Mouse (Mus musculus): ENCODE measurements around the gene Arhgap42. TPM values are rescaled to one million over a fixed set of nuclear protein-coding genes. Genes with fewer than 3 reads are reported as not detected.

Arhgap42 gene
- polyA plus RNA-seq, 1 experiment from 2014 or later = 43.0 TPM

GRCm38 (mm10) chr9:9144301-9145121 is 94.4 kb downstream of the Arhgap42 start:
- DNase-seq (ENCODE audit: low spot score) (no peak), ATAC-seq (ENCODE audit: insufficient number of reproducible peaks, low FRiP score, low TSS enrichment, low read depth) (no peak)
- Histone ChIP-seq H3K36me3 (ENCODE audit: control insufficient read depth, insufficient read depth, low read length) (no peaks in the 10 kb centered on the region), H3K4me2 (ENCODE audit: low read depth, severe bottlenecking) (no peak overlapping the region), H3K27me3 (ENCODE audit: control insufficient read depth, insufficient read depth, low read length) (no peaks in the 10 kb centered on the region), H3K4me3 (ENCODE audit: low read depth, low read length) (no peak overlapping the region), H3K9me3 (ENCODE audit: control insufficient read depth, low read length) (no peaks in the 10 kb centered on the region), H3K4me1 (ENCODE audit: control insufficient read depth, insufficient read depth, low read length) (peaks cover 22% of the 10 kb centered on the region; the same call in 1 of the 2 replicates), H3K9ac (ENCODE audit: low read length) (no peak overlapping the region), H3K27ac (replicated peaks; ENCODE audit: low read depth, low read length) (no peak overlapping the region)
- 90% methylated on average over 7 of the region's 7 CpGs for WGBS

- H3K27ac ChIP-seq (replicated peaks; ENCODE audit: low read depth, low read length) = no peak overlapping the region
- H3K9me3 ChIP-seq (ENCODE audit: control insufficient read depth, low read length) = no peaks in the 10 kb centered on the region
- peaks cover 22% of the 10 kb centered on the region; the same call in 1 of the 2 replicates for H3K4me1 ChIP-seq (ENCODE audit: control insufficient read depth, insufficient read depth, low read length)
- H3K4me2 ChIP-seq (ENCODE audit: low read depth, severe bottlenecking) = no peak overlapping the region
- no peak overlapping the region for H3K9ac ChIP-seq (ENCODE audit: low read length)
- ATAC-seq (ENCODE audit: insufficient number of reproducible peaks, low FRiP score, low TSS enrichment, low read depth) (no peak), DNase-seq (ENCODE audit: low spot score) (no peak)
- 32% methylated on average over 5 of the region's 5 CpGs for WGBS
- no peaks in the 10 kb centered on the region for H3K27me3 ChIP-seq (ENCODE audit: control insufficient read depth, insufficient read depth, low read length)
- no peak overlapping the region for H3K4me3 ChIP-seq (ENCODE audit: low read depth, low read length)
- no peaks in the 10 kb centered on the region for H3K36me3 ChIP-seq (ENCODE audit: control insufficient read depth, insufficient read depth, low read length)
Measured at GRCm38 (mm10) chr9:9143102-9143501, 95.8 kb downstream of the Arhgap42 start.

DNA sequence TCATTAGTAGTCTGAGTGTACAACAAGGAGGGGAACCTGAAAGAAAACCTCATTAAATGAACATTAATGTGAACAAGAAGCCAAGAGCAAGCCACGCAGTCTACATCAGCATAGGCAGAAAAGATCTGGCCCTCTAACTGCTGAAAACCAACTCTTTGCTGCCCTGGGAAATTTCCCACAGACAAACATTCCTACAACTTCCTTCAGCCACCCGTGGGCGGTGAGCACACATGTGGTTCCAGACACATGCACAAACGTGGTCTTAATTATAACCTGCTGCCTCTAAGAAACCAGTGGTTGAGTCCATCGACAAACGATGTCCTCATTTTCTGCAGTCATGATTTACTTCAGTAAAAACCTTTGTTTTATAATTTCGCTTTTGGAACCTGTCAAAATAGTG is 96.3 kb downstream of the Arhgap42 start:
- H3K4me2 ChIP-seq (ENCODE audit: low read depth, severe bottlenecking) = no peak overlapping the region
- H3K9me3 ChIP-seq (ENCODE audit: control insufficient read depth, low read length) = no peaks in the 10 kb centered on the region
- H3K4me1 ChIP-seq (ENCODE audit: control insufficient read depth, insufficient read depth, low read length) = peaks cover 22% of the 10 kb centered on the region; the same call in 1 of the 2 replicates
- no peaks in the 10 kb centered on the region for H3K36me3 ChIP-seq (ENCODE audit: control insufficient read depth, insufficient read depth, low read length)
- no peaks in the 10 kb centered on the region for H3K27me3 ChIP-seq (ENCODE audit: control insufficient read depth, insufficient read depth, low read length)
- no peak overlapping the region for H3K9ac ChIP-seq (ENCODE audit: low read length)
- WGBS = 20% methylated on average over 7 of the region's 7 CpGs
- DNase-seq (ENCODE audit: low spot score) = peak; percentile 50
- no peak for ATAC-seq (ENCODE audit: insufficient number of reproducible peaks, low FRiP score, low TSS enrichment, low read depth)
- peak overlapping the region; percentile 61 for H3K27ac ChIP-seq (replicated peaks; ENCODE audit: low read depth, low read length)
- no peak overlapping the region for H3K4me3 ChIP-seq (ENCODE audit: low read depth, low read length)

GRCm38 (mm10) chr9:9142144-9142543 is 96.8 kb downstream of the Arhgap42 start:
- Histone ChIP-seq H3K4me3 (ENCODE audit: low read depth, low read length) (no peak overlapping the region), H3K4me2 (ENCODE audit: low read depth, severe bottlenecking) (no peak overlapping the region), H3K9ac (ENCODE audit: low read length) (no peak overlapping the region), H3K27ac (replicated peaks; ENCODE audit: low read depth, low read length) (peak overlapping the region; percentile 61; the same call in 1 of the 2 replicates), H3K4me1 (ENCODE audit: control insufficient read depth, insufficient read depth, low read length) (peaks cover 22% of the 10 kb centered on the region; the same call in 1 of the 2 replicates), H3K27me3 (ENCODE audit: control insufficient read depth, insufficient read depth, low read length) (no peaks in the 10 kb centered on the region), H3K36me3 (ENCODE audit: control insufficient read depth, insufficient read depth, low read length) (no peaks in the 10 kb centered on the region), H3K9me3 (ENCODE audit: control insufficient read depth, low read length) (no peaks in the 10 kb centered on the region)
- DNase-seq (ENCODE audit: low spot score) (no peak), ATAC-seq (ENCODE audit: insufficient number of reproducible peaks, low FRiP score, low TSS enrichment, low read depth) (no peak)
- 22% methylated on average over 1 of the region's 1 CpGs for WGBS

DNA sequence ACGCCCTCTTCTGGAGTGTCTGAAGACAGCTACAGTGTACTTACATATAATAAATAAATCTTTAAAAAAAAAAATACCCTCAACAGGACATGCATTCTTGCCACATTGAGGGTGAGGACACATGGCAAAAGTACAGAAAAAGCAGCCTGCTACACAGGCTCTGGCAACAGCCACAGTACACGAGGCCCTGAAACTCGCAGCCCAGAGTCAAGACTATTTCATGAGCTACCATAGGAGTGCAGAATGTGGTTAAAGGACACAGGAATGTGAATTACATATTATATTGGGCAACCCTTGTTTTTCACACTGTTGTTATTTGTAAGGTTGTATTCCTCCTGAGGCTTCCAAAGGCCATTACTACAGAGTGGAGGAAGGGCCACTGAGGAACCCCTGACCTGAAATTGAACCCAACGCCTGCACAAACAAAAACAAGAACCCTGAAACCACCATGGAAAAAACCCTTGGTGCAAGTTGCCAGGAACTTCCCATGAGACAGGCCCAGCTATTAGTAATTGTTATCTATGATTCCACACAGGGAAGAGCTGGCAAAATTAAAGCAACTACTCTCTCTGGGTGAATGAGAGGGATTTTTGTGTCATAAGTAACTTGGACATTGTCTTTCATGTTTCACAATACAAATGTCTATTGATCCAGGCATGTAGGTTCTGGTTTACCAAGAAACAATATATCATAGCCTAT is 109.8 kb downstream of the Arhgap42 start:
- no peaks in the 10 kb centered on the region for H3K36me3 ChIP-seq (ENCODE audit: control insufficient read depth, insufficient read depth, low read length)
- no peak overlapping the region for H3K4me2 ChIP-seq (ENCODE audit: low read depth, severe bottlenecking)
- peaks cover 11% of the 10 kb centered on the region for H3K4me1 ChIP-seq (ENCODE audit: control insufficient read depth, insufficient read depth, low read length)
- no peak overlapping the region for H3K4me3 ChIP-seq (ENCODE audit: low read depth, low read length)
- H3K27me3 ChIP-seq (ENCODE audit: control insufficient read depth, insufficient read depth, low read length) = no peaks in the 10 kb centered on the region
- H3K9me3 ChIP-seq (ENCODE audit: control insufficient read depth, low read length) = no peaks in the 10 kb centered on the region
- no peak overlapping the region for H3K27ac ChIP-seq (replicated peaks; ENCODE audit: low read depth, low read length)
- H3K9ac ChIP-seq (ENCODE audit: low read length) = no peak overlapping the region
- ATAC-seq (ENCODE audit: insufficient number of reproducible peaks, low FRiP score, low TSS enrichment, low read depth) = no peak
- WGBS = 82% methylated on average over 4 of the region's 4 CpGs
- no peak for DNase-seq (ENCODE audit: low spot score)

DNA sequence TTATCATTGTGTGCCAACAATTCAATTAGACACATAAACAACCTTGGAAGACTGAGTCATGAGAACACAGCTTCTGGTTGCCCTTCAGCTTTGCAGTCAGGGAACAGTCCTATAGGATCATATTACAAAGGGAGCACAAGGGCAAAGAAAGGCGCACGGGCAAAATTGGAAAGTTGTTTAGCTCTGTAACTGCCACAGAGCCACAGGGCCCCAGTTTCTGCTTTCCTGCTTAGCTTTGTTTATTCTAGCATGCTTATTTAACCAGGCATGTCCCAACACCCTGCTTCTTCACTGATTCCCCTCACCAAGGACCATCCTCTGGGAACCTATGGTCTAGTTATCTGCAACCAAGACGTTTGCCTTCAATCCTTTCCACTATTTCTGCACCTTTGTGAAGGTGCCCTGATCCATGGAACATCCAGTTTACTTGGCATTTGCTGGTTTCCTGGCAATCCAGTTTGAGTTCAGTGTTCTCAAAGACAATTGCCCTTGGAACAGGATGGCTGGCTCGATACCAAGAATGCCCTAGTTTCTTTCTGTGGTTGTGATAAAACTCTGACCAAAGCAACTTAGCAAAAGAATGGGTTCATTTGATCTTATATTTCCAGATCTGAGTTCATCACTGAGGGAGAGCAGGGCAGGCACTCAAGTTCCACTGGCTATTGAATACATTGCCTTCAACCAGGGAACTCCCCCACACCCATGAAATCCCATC is 111.7 kb downstream of the Arhgap42 start:
- Histone ChIP-seq H3K9ac (ENCODE audit: low read length) (no peak overlapping the region), H3K4me1 (ENCODE audit: control insufficient read depth, insufficient read depth, low read length) (peaks cover 11% of the 10 kb centered on the region), H3K4me2 (ENCODE audit: low read depth, severe bottlenecking) (no peak overlapping the region), H3K27me3 (ENCODE audit: control insufficient read depth, insufficient read depth, low read length) (no peaks in the 10 kb centered on the region), H3K36me3 (ENCODE audit: control insufficient read depth, insufficient read depth, low read length) (no peaks in the 10 kb centered on the region), H3K4me3 (ENCODE audit: low read depth, low read length) (no peak overlapping the region), H3K27ac (replicated peaks; ENCODE audit: low read depth, low read length) (no peak overlapping the region; the same call in 1 of the 2 replicates), H3K9me3 (ENCODE audit: control insufficient read depth, low read length) (no peaks in the 10 kb centered on the region)
- ATAC-seq (ENCODE audit: insufficient number of reproducible peaks, low FRiP score, low TSS enrichment, low read depth) (no peak), DNase-seq (ENCODE audit: low spot score) (peak; percentile 40)
- 21% methylated on average over 4 of the region's 4 CpGs for WGBS

- no peak overlapping the region for H3K4me2 ChIP-seq (ENCODE audit: low read depth, severe bottlenecking)
- H3K9me3 ChIP-seq (ENCODE audit: control insufficient read depth, low read length) = no peaks in the 10 kb centered on the region
- H3K4me3 ChIP-seq (ENCODE audit: low read depth, low read length) = no peak overlapping the region
- no peaks in the 10 kb centered on the region for H3K27me3 ChIP-seq (ENCODE audit: control insufficient read depth, insufficient read depth, low read length)
- H3K9ac ChIP-seq (ENCODE audit: low read length) = no peak overlapping the region
- no peaks in the 10 kb centered on the region for H3K36me3 ChIP-seq (ENCODE audit: control insufficient read depth, insufficient read depth, low read length)
- H3K27ac ChIP-seq (replicated peaks; ENCODE audit: low read depth, low read length) = no peak overlapping the region
- WGBS = 51% methylated on average over 2 of the region's 2 CpGs
- H3K4me1 ChIP-seq (ENCODE audit: control insufficient read depth, insufficient read depth, low read length) = peaks cover 11% of the 10 kb centered on the region
- ATAC-seq (ENCODE audit: insufficient number of reproducible peaks, low FRiP score, low TSS enrichment, low read depth) = no peak
- no peak for DNase-seq (ENCODE audit: low spot score)
Measured at GRCm38 (mm10) chr9:9124156-9124555, 114.7 kb downstream of the Arhgap42 start.

DNA sequence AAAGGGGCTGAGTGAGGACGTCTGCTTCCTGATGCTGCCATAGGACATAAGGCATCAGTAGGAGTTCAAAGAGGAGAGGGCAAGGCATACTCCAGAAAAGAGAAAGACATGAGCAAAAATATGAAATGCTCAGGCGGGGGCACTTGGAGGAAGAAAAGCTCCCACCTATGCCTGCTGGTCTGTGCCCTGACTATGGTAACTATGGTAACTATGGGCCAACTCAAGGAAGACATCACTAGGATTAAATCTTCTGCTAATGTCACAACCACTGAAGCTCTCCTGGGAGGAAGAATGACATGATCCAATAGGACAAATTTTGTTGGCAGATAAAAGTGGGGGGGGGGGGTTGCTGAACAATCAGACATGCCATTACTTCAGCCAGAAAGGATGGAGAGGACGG is 124.6 kb downstream of the Arhgap42 start:
- no peak overlapping the region for H3K4me2 ChIP-seq (ENCODE audit: low read depth, severe bottlenecking)
- H3K4me1 ChIP-seq (ENCODE audit: control insufficient read depth, insufficient read depth, low read length) = no peaks in the 10 kb centered on the region
- no peak overlapping the region for H3K9ac ChIP-seq (ENCODE audit: low read length)
- H3K27ac ChIP-seq (replicated peaks; ENCODE audit: low read depth, low read length) = no peak overlapping the region
- WGBS = 88% methylated on average over 3 of the region's 3 CpGs
- H3K36me3 ChIP-seq (ENCODE audit: control insufficient read depth, insufficient read depth, low read length) = no peaks in the 10 kb centered on the region
- ATAC-seq (ENCODE audit: insufficient number of reproducible peaks, low FRiP score, low TSS enrichment, low read depth) = no peak
- H3K9me3 ChIP-seq (ENCODE audit: control insufficient read depth, low read length) = no peaks in the 10 kb centered on the region
- H3K4me3 ChIP-seq (ENCODE audit: low read depth, low read length) = no peak overlapping the region
- no peak for DNase-seq (ENCODE audit: low spot score)
- H3K27me3 ChIP-seq (ENCODE audit: control insufficient read depth, insufficient read depth, low read length) = no peaks in the 10 kb centered on the region
